Mouse (Mus musculus) c-Kit-negative CD71-positive TER-119-positive erythroid progenitor cells, embryonic 14.5 days (primary cell): Measurements from ENCODE around the gene Ufm1.

Source experiments
- DNase-seq: peaks from one replicate; pipeline ENCODE4 v3.0.0-alpha.2; 2013; ENCODE audit warnings: low read depth, low spot score

The Ufm1 gene

DNA sequence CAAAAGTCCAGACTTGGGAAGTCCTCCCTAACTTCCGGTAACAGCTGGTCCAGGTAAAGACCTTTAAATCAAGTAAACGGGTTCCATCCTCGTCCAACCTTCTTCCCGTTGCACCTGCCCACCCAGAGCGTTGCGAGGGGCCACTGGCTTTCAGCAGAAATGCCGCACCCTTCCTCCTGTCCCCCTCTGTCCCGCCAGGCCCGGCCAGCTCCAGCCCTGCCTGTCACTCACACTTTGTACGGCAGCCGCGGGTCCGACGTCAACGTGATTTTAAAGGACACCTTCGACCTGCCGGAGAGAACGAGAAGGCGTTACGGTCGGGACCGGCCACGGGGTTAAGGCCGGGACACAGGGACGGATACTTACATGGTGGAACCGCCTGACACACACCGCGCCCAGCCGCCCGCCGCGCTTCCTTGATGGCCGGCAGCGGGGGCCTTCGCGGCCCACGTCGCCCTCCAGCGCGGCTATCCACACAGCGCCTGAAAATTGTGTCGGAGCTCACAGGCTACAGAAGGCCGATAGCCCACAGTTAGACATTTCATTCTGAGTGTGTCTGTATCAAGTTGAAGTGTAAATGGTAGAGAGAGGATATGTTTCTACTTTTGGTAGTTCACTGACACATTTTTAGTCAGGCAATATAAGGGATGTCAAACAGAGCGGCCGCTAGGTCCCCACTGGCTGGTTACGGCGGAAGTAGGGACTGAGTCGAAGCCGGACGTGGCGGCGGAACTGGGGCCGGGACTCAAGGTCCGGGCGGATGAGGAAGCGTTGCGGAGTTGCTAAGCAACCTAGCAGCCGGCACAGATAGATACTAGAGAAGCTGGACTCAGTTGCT, at the start of gene Ufm1:
TSS of gene Ufm1 (minus strand) at position 448 of the 838 bp plus-strand sequence.
- DNase-seq = peak; percentile 78

DNA sequence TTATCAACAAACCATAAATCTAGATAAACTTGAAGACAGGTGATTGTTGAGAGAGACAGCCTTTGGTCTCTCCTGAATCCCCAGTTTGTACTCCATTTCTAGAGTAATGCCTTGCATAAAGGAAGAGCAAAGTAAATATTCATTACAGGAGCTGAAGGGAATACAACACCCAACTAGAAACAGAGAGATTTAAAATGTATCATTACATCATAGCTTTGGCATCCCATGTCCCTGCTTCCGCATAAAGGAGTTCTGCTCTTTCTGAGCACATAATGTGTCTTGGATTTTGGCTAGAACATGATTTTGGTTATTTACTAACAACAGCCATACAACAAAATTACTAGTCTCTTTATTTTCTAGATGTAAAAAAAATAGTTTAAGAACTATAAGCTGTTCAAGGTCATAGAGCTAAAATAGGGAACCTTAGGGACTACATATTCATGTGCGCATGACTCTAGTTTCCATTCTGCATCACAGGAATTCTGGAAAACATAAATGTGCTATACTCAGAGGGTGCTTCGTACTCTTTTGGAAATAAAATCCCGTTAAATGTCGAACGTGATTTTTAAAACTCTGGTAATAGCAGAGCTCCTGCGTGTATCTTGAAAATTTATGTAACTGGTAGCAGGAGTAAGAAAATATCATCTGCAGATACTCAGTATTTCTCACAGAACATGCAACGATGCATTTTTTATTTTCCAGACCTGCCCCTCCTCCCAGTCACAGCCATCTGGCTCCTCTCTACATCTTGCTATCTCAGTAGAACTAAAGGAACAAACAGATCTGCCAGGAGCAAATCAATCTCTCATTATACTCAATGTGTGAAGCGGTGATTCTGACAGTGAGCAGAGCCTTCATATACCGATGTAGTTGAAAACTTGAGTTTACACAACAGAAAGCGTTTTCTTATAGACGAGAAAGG, 27.2 kb upstream of the Ufm1 start:
- DNase-seq = no peak

DNA sequence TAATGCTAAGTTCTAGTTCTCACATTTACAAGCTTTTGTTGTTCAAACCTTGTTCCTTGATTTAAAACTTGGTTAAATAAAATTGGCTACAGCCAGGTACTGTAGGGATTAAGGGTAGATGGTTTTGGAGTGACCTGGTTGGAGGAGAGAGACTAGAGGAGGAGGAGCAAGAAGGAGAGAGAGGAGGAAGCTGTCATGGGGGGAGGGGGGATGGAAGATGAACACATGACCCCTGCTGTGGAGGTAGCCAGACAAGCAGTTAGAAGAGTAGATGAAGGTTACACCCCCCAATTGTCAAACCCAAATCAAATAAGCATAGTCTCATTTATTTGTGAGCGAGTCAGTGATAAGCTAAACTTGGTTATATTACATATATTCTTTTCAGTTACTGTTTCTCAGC, 8.0 kb upstream of the Ufm1 start:
- DNase-seq = no peak

DNA sequence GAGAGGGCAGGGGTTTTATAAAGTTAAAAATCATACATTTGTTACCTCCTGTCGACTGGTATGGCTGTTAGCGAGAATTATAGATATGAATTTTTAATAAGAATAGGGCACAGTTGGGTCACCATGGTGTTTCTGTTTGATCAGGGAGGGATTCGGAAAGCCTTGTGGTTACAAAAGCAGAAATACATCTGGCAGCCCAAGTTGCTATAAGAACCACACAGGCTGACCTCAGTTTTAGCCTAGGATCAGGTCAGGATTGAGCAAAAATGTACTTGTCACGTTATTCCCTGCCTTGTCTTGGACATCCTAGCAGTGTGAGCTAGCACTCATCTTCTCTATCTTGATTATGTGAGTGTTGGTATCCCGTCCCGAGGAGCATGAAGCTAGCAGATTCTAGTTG, 6.9 kb upstream of the Ufm1 start:
- DNase-seq = no peak

DNA sequence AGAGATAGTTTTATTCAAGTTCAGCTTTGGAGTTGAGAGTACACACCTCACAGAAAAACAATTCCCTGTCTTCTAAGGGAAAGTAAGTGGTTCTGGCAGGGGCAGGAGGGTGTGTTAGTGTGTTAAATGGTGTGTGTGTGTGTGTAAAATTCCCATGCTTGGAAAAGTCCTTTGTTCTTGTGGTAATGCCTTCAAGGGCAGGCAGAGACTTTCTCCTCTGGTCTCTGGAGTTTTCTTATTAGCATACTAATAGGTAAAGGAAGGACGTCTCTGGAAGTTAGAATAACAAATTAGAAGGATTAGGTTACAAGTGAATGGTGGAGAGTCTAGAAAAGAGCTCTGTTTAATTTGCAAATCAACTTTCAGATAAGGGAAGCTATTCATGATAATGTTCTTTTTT, 5.6 kb upstream of the Ufm1 start:
- DNase-seq = no peak

DNA sequence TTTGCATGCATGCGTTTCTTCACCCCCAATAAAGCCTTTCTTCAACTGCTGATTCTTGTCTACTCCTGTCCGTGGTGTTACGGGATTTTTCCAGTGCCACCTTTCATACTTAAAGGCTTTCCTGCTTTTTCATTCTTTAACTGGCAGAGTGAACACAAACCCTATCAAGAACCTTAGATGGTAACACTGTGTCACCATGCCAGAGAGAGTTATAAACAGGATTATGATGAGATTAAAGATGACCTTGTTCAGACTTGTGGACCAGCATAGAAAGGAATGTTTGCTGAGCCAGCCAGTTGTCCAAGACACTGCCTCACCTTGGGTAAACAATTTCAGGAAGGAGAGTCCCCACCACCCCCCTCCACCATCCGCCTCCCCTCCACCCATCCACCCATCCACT, 4.6 kb upstream of the Ufm1 start:
- no peak for DNase-seq

DNA sequence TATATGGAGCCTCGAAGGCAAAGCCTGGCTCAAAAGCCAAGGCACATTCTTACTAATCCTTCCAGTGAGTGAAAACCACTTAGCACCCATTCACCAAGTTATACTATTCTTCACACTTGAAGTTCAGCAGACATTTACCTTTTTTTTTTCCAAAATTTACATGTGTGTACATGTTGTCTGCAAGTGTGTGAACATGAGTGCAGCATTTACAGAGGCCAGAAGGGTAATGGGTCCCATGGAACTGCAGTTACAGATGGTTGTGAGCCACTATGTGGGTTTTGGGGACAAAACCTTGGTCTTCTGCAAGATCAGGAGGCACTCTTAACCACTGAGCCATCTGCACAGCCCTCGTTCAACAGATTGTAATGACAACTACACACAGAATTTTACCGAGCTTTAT, 8.8 kb downstream of the Ufm1 start:
- no peak for DNase-seq

DNA sequence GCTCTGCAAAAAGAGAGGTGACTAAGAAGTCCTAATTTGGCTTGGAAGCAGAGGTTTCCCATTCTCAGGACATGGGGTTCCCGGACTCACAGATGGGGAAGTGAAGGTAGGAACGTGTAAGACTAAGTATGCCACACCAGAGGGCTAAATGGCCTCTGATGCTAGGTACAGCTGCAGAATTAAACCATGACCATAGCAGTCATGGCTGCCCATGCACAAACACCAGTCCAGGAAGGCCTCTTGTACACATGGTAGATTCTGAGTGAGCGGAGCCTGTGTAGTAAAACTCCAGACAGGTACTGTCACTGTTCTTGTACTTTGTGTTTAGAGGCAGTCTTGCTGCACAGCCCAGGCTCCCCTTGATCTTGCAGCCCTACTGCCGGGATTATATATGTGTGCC, 9.4 kb downstream of the Ufm1 start:
- no peak for DNase-seq

DNA sequence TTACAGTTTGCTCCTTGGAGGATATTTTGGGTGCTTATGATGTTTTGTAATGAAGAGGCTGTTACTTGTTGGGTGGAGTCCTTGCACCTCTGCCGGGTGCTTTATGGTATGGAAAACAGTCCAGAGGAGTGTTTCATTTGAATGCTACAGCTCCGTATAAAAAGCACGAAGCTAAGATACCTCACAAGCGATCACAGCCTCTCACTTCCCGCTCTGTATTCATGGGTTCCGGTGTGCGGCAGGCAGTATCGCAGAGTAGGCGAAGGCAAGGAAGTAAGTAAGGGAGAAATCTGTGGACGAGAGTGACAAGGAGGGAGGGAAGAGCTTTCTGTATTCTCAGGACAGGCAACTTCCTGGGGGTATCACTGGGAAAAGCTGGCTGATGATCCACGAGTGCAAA, 15.4 kb downstream of the Ufm1 start:
- no peak for DNase-seq

DNA sequence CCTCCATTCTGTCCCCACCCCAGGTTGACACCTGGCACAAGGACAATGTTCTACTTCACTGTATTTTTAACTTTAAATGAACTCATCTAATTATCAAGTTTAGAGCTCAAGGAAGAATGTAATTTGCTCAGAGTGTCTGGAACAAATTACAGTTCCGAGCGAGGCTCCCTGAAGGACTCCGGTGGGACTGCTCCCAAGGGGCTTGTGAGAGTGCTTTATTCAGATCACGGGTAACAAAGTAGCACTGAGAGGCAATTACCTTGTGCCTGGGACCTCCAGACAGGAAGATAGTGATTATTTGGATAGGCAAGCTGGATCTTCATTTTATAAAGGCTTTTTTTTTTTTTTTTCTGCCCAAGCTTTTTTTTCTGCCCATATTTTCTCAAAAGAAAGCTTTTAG, 15.9 kb downstream of the Ufm1 start:
- DNase-seq = no peak

DNA sequence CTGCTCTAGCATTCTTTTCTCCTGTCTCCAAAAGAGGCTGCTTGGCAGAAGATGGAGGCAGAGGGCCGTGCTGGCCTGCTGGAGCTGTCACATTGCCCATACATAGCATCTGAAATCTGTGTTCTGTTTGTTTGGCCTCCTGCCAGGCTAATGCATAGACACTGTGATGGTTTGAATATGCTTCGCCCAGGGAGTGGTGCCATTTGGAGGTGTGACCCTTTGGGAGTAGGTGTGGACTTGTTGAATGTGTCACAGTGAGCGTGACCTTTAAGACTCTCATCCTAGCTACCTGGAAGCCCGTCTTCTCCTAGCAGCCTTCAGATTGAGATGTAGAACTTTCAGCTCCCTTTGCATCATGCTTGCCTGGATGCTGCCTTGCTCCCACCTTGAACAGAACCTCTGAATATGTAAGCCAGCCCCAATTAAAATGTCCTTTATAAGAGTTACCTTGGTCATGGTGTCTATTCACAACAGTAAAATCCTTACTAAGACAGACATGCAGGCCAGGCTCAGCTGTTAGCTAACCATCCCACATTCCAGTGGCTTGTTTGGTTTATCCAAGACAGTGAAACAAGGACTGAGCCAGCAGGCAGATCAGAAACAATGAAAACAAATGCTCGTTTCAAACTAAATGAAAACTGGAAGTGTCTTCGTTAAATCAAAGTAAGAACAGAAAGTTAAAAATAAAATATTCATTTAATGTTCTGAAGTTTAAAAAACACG, 17.3 kb downstream of the Ufm1 start:
- no peak for DNase-seq

DNA sequence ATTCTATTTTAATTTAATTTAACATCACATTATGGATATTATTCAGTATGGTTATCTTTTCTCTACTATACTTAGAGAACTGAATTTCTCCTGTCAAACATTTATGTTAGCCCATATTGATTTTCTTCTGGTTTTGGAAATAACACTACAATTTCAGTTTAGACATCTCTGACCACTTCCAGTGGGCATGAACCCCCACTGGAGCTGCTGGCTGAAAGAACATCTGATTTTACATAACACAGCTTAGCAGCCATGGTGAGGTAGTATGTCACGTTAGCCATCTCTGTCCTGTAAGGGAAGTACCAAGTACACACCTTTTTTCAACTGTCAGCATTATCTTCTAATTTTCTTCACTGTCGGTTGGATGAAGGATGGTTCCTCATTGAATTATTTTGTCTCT, 18.8 kb downstream of the Ufm1 start, which contains the start of gene Gm10985:
TSS of gene Gm10985 (plus strand) at position 301 of the 400 bp plus-strand sequence.
- no peak for DNase-seq

DNA sequence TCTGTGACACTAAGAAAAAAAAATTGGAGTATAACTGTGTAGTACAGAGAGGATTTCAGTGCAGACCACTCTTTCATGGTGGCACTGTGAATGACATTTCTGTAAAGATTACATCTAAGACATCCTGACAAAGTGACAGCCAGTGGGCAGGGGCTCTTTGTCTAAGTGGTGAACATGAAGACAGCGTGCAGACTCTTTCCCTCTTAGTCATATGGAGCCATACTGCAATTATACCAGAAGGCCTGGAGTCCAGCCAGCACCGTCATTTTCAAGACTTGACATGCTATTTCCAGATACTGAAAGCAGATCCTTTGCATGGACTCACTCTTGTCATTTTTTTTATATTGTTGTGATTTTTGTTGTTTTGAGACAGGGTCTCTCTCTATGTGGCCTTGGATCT, 29.4 kb downstream of the Ufm1 start:
- DNase-seq = no peak

DNA sequence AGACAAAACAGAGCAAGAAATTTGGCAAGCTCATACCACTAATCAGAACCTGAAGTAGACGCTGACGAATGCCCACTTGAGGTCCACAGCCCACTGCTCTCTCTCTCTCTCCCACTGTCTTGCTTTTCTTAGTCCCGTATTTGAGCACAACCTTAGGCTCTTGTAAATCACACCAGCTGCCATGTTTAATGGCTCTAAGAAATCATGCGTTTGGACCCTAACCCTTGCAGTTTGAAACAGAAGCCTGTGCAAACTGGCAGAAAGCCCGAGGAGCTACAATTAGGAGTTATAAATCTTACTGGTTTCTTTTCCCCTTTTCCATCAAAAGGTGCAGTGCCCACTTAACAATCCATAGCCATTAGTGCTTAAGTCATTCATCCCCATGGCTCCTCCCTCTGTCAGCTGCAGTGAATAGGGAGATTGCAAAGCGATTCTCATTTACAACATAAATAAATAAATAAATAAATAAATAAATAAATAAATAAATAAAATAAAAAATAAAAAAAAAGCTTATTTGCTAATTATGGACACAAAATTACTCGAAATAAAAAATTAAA, 50.1 kb downstream of the Ufm1 start:
- DNase-seq = no peak
